Mouse (Mus musculus) kidney, postnatal 4 days (tissue): ENCODE results near the gene Noxo1.
A peak's percentile ranks its signal among the peaks of the same experiment; 100 is the strongest.
"Not testable (repeated sequence)": the region's sequence is repeated elsewhere in the genome, so short reads cannot be mapped to it uniquely, and the experiment has no call there.

Source experiments
- DNase-seq, 2 experiments: peaks; one replicate each; pipeline ENCODE4 v3.0.0; 2021; ENCODE audit warnings: mixed read lengths in 2 of 2

Gene Noxo1

DNA sequence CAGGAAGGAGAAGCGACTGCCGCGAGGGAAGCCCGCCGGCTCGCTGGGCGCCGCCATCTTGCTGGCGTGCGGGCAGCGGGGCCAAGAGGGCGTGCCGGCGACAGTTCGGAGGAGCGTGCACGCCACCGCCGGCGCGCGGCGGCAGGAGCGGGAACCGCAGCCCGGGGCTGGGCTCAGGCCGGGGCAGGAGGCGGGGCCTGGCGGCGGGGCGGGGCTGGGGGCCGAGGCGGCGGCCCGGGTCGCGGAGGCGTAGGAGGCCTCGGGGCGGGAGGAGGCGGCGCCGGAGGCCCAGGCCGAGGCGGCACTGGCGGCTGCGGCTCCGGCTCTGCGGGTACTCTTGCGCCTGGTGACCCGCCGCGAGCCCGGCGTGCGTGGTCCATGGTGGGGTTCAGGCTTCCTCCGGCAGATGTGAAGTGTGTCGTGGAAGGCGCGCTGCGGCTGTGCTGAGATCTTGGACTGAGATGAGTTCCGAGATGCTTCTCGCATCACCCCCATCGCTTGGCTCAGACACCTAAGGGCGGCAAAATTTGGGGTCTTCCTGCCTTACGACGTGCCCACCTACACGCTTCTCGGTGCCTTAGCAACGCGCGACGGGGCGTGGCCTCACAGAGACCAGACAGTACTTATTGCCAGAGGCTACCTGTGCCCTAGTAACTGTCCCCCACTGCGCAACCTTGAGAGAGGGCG is at the start of gene Noxo1, which contains the start of gene Gfer:
Gene Noxo1, plus strand, starts transcription at position 224 of the 687 bp plus-strand sequence.
Gene Gfer, minus strand, starts transcription at position 146 of the 687 bp plus-strand sequence.
- peak; percentile 91 to 94 for DNase-seq

- no peak for DNase-seq
Observed at GRCm38 (mm10) chr17:24646381-24646780, 49.7 kb upstream of the Noxo1 start.

GRCm38 (mm10) chr17:24647493-24647892 is 48.5 kb upstream of the Noxo1 start:
- peak in 1 of 2 experiments; percentile 31 for DNase-seq

DNA sequence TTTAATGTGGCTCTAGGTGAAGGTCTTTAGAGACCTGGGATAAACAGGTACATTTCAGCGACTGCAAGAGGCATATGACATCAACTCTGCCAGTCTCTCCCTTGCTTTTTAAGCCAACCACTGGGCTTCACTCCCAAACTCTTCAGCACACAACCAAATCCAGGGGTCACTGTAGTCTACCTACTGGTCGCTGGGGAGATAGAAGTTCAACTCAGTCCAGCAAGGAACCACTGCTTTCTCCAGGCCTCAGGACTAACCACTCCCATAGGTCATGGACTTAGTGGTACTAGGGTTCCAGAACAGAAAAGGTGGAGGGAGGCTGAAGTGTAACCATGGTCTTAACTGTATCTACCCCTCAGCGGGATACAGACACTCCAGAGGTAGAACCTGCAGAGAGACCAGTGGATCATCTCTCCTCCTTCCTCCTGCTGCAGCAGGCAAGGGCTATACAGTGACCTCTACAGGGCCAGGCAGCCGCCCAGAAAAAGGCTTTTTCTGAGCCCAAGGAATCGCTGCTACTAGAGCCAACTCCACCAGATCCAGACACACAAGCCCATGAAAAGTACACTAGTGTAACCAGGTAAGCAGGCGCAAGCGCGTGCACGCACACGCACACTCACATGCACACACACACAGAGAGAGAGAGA is 47.2 kb upstream of the Noxo1 start:
- DNase-seq: peak; percentile 36 to 47

GRCm38 (mm10) chr17:24649581-24650069 is 46.4 kb upstream of the Noxo1 start:
- DNase-seq: peak; percentile 75 to 83

DNA sequence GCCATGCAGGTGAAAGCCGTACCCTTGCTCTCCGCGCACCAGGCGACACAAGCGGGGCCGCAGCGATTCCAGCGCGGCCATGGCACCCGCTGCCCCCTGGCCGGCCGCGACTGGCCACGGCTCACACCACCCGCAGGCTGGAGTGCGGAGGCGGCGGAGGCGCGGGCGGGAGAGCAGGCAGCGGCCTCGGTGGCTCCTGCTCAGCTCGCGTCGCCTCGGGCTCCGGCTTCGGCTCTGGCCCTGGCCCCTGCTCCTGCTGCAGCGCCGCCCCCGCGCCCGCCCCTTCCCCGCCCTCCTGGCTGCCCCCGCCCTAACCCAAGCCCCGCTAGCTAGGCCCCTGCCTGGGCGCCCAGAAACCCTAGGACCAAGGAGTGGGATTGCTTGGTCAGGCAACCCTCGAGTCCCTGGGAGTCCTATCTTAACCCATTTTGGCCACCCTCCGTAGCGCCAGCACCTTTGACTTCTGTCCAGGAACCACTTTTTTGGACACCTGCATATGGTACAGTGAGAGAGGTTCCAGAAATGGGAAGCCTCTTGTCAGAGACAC is 45.9 kb upstream of the Noxo1 start, which contains the start of gene Slc9a3r2:
Gene Slc9a3r2, minus strand, starts transcription at position 258 of the 547 bp plus-strand sequence.
- peak; percentile 80 to 88 for DNase-seq

DNA sequence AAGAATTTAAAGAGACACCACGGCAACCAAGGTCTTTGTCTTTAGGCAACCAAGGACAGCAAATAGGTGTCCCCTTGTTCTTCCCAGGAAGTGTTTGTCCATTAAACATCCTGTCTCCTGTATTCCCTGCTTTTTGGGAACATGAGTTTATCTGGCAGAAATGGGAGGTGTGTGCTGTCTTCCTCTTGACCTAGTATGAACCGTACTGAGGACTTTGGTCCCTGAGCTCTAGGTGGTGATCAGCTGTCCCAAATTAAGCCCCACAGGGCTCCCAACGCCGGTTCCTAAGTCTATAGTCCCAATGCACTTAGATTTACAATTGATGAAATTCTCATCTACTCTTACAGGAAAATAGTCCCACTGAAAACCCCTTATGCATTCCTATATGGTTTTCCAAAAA is 45.3 kb upstream of the Noxo1 start:
- DNase-seq: no peak

DNA sequence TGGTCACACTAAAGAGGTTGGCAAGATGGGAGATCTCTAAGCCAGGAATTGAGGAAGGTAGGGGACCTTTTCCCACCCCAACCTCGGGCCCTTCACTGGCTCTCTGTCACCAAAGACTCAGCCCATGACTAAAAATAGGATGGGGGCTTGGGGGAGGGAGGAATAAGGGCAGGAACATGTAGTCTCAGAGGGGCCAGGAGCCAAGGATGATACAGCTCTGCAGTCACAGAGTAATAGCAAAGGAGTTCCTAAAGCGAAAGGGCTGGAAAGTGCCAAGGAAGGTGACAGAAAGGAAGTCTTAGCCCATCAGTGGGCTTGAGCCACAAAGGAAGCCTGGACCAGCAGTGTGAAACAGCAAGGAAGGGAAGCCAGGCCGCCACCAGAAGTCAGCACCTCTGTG is 44.2 kb upstream of the Noxo1 start:
- no peak for DNase-seq

GRCm38 (mm10) chr17:24653967-24654710 is 41.9 kb upstream of the Noxo1 start:
- DNase-seq: peak; percentile 90 to 93

DNA sequence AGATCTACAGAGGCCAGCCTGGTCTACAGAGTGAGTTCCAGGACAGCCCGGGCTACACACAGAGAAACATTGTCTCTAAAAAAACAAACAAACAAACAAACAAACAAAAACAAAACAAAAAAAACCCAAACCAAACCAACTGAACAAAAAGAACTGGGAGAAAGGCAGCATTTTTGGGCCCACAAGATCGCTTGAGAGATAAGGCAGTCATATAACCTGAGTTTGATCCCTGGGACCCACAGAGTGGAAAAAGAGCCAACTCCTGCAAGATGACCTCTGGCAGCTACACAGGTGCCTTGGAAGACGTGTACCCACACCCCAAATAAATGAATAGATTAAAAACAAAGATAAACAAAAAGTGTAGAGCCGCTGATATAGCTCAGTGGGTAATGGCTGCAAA is 41.1 kb upstream of the Noxo1 start:
- DNase-seq: no peak

DNA sequence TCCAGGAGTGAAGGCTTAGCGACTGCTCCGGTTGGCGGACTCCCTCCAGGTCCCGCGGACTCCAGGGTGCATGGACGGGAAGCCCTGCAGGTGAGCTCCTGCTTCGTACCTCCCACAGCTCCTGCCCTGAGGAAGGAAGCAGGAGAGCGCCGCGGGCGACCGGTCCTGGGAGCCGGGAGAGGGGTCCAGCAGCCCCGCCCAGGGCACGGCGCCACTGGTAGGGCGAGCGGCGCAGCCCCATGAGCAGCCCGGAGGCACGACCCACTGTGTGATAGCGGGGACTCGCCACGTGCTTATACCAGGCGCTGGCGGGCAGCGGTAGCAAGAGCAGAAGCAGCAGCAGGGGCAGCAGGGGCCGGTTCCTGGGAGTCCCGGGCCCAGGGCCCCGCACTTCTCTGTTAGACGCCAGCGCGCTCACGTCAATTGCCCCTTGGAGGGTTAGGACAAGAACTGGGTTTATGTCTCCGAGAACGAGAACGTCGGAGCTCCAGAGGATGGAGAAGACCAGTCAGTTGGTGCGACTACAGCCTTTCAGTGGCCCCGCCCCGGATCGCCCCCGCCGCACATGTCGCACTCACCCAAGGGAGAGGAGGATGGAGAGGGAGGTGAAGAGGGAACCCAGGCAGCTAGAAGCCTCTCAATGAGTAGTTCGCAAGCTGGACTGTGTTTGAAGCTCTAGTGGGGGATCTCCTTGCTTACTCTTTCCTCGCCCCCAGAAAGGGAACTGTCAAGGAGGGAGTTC is 37.8 kb upstream of the Noxo1 start, which contains the start of gene Npw:
Gene Npw, minus strand, starts transcription at position 441 of the 742 bp plus-strand sequence.
- DNase-seq: peak; percentile 48 to 60

DNA sequence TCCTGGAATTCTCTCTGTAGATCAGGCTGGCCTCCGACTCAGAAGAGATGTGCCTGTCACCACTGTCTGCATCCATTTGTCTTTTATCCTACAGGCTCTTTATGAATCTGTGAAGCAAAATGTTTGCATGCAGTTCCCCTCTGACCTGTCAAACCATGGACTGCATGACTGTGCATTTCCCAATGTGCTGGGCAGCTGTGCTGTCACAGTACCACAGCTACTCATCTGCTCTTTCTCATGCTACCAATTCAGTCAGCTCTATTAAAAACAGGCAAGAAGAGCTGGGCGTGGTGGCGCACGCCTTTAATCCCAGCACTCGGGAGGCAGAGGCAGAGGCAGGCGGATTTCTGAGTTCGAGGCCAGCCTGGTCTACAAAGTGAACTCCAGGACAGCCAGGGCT is 29.0 kb upstream of the Noxo1 start:
- DNase-seq: not testable (repeated sequence)

DNA sequence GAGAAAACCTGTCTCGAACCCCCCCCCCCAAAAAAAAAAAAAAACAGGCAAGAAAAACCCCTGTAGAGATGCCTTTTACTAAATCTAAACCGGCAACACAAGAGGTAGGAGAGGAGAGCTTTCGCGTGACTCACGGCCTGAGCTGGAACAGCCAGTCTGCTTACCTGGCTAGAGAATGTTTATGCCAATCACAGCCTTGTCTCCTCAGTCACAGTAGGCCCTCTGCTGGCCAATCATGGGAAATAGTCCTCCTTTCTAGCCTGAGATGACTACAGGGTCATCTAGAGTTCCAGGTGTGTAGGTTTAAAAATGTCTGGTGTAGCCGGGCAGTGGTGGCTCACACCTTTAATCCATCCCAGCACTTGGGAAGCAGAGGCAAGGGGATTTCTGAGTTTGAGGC is 28.6 kb upstream of the Noxo1 start:
- DNase-seq: peak; percentile 70 to 80

DNA sequence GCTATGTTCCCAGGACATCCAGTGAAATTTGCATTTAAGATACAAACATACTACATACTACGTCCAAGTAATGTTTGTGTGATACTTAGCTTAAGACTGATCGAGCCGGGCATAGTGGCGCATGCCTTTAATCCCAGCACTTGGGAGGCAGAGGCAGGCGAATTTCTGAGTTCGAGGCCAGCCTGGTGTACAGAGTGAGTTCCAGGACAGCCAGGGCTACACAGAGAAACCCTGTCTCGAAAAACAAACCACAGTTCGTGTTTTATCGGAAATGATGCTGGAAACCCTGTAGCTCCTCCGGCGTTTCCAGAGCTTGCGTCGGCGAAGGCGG is 26.9 kb upstream of the Noxo1 start:
- DNase-seq: not testable (repeated sequence)

DNA sequence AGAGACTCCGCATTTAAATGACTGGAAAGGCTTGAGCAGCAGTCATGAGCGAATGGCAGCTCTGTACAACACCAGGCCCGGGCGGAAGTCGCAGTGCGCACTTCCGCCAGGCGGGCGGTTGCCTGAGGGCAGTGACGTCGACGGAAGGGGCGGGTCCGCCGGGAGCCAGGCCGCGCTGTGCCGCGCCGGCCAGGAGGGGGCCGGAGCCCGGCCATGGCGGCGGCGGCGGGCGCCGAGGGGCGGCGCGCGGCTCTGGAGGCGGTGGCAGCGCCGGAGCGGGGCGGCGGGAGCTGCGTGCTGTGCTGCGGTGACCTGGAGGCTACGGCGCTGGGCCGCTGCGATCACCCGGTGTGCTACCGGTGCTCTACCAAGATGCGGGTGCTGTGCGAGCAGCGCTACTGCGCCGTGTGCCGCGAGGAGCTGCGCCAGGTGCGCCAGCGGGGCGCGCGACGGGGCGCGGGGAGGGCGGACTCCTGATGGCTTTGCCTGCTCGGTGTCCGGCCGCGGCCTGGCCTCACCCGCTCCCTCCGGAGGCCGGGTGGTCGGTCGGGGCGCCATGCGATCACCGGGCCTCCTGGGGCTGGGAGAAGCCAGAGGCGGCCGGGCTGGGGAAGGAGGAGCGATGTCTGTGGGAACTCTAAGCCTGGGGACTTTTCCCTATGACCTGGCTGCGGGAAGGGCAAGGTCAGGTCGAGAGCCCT is 26.3 kb upstream of the Noxo1 start, which contains the start of gene Zfp598:
Gene Zfp598, plus strand, starts transcription at position 143 of the 701 bp plus-strand sequence.
- DNase-seq: peak; percentile 98

DNA sequence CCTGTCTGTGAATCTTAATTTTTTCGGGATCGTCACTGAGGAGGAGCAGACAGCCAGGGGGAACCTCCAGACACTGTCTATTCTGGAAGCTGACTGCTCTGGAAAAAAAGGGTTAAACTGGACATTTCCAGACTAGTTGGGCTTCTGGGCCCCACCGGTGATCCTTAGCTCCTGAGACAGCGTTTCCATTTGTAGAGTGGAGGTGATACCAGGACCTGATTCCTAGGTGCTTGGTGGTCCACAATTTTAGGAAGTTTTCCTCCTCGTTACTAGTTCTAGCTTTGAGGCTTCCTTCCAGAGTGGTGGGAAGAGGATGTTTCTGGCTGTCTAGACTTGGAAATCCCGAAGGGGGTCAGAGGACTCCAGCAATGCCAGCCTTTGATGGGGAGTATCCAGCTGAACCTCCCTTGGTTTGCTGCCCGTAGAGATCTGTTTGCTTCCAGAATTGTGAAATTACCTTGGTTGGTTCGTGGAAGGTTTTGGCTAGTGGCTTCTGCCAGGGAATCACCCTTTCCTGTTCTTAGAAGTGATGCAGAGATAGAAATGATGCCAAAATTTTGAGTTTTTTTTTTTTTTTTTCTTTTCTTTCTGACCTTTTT is 25.7 kb upstream of the Noxo1 start:
- no peak for DNase-seq

GRCm38 (mm10) chr17:24671346-24671745 is 24.7 kb upstream of the Noxo1 start:
- no peak for DNase-seq

GRCm38 (mm10) chr17:24672141-24672540 is 23.9 kb upstream of the Noxo1 start:
- DNase-seq: peak; percentile 55 to 72

GRCm38 (mm10) chr17:24674277-24674676 is 21.8 kb upstream of the Noxo1 start:
- no peak for DNase-seq

- DNase-seq: peak; percentile 82 to 86
Observed at GRCm38 (mm10) chr17:24676187-24676586, 19.8 kb upstream of the Noxo1 start.

- no peak for DNase-seq
Observed at GRCm38 (mm10) chr17:24676877-24677276, 19.2 kb upstream of the Noxo1 start.
